Mouse (Mus musculus): ENCODE data around the gene Gm10577. TPM values are rescaled to one million over a fixed set of nuclear protein-coding genes. Genes with fewer than 3 reads are reported as not detected.

Gm10577 gene
- total RNA-seq (2021): not detected

DNA sequence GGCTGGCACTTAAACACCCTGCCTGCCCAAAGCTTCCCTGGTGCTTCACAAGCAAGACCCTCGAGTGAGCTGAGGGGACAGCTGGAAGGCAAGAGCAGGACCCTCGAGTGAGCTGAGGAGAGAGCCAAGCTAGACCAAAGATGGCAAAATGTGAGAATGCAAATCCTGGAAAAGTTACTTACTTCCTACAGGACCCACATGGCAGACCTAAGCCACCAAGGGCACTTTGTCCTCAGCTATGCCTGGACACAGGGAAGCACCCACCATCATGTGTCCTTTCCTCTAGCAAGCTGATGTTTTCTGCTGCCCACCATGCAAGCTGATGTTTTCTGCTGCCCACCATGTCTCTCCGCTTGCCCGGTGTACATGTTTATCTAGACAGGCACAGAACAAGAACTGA, at the start of gene Gm10577:
Gm10577 (minus strand) TSS at position 101 of the 400 bp plus-strand sequence.
- DNase-seq (ENCODE audit: extremely low spot score in 1 of 2, low spot score in 1 of 2): no peak

DNA sequence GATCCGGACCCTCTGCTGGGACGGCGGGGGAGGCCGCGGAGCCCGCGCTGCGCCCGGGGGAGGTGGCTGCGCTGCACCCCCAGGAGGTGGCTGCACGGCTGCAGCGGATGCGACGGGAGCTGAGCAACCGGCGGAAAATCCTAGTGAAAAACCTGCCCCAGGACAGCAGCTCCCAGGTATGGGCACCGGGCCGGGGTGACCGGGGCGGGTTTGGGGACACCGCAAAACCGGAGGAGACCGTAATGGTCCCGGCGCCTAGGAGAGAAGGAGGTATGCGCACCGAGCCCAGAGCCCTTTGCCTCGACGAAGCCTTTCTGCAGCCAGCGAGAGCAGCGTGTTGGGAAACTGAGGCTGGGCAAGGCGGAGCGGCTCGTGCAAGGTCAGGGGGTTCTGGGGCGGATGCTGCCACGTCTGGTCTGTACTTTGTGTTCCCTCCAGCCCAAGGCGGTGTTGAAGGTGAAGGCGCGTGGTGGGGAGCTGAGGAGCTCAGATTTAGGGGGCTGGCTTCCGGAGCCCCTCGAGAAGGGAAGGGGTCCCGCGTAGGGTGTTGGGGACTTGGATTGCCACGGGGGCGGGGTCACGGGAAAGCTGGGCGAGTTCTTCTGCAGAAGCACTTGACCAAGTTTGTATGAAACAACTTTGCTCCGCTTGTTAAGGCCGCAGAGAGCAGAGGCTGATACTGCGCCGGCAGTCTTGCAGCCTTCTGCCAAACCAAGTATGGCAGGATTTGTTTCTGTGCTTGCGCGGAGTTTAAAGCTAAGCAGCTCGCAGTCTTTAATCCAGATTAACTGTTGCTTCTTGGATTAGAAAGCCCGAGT, 48.9 kb upstream of the Gm10577 start:
- peak in 1 of 2 experiments; percentile 32 for DNase-seq (ENCODE audit: extremely low spot score in 1 of 2, low spot score in 1 of 2)

DNA sequence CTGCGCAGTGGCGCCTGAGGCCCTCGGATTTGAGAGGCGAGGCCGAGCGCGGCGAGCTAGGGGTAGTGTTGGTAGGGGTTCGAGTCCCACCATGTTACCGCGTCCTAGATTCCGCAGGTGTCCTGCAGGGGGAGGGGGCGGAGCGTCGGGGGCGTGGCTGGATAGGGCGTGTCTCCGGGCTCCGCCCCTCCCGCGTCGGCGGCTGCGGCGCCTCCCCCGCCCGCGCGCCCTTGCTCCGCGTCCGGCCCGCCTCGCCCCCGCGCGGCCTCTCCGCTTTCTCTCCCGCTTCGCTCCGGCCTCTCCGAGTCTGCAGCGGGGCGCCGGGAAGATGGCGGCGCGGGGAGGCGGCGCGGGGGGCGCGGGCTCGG, 48.3 kb upstream of the Gm10577 start, which contains the start of gene Raver2:
Raver2 (plus strand) TSS at position 198 of the 368 bp plus-strand sequence.
- DNase-seq (ENCODE audit: extremely low spot score in 1 of 2, low spot score in 1 of 2): peak; percentile 53

- DNase-seq (ENCODE audit: extremely low spot score in 1 of 2, low spot score in 1 of 2): no peak
Observed at GRCm38 (mm10) chr4:101066401-101066800, 45.9 kb upstream of the Gm10577 start.

DNA sequence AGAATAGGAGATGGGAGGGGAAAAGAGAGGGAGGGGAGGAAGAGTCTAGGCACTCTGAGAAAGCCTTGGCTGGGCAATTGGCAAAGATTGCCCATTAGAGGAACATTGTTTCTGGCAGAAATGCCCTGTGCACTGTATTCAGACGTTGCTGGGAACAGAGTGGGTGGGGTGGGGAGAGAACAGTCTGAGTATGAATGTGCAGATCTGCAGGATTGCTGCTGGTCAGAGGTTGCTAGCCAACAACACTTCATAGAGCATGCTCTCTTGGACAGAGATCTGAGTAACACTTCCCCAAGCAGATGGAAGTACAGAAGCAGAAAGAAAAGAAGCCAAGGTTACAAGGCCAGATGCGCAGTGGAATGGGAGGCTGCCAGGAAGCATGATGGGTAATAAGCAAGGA, 41.6 kb upstream of the Gm10577 start:
- no peak for DNase-seq (ENCODE audit: extremely low spot score in 1 of 2, low spot score in 1 of 2)

DNA sequence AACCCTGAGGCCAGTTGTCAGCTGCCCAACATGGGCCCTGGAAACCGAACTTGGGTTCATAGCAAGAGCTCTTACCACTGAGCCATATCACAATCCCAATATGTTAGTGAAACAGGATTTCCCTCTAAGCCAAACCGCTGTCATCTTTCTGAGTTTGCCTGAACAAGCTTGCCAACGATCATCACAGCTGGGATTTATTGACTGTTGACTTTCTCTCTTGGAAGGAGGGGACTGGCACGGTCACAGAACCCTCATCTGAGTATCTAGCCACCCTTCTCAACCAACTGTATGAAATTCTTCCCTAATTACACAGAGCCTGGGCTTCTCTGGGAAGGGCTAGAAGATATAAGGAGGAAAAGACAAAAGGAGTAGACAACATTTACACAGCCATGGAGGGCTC, 26.1 kb upstream of the Gm10577 start:
- no peak for DNase-seq (ENCODE audit: extremely low spot score in 1 of 2, low spot score in 1 of 2)

- DNase-seq (ENCODE audit: extremely low spot score in 1 of 2, low spot score in 1 of 2): no peak
Observed at GRCm38 (mm10) chr4:101044149-101044548, 23.7 kb upstream of the Gm10577 start.

DNA sequence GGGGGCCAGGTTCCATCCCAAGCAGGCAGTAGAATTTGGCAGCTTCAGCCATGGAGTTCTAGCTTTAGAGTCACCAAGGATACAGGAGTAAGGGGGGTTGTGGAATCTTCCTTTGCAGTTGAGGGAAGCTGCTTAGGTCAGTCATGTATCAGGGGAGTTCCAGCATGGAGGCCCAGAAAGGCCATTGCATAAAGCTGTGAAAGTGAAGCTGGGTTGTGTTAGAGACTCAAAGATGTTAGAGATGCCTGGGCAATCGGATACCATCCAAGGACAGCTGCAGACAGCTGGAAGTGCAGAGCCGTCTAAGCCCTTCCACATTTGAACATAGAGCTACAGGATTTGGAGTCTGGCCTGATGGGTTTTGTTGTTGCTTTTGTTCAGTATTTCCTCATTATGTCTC, 23.2 kb upstream of the Gm10577 start:
- no peak for DNase-seq (ENCODE audit: extremely low spot score in 1 of 2, low spot score in 1 of 2)

DNA sequence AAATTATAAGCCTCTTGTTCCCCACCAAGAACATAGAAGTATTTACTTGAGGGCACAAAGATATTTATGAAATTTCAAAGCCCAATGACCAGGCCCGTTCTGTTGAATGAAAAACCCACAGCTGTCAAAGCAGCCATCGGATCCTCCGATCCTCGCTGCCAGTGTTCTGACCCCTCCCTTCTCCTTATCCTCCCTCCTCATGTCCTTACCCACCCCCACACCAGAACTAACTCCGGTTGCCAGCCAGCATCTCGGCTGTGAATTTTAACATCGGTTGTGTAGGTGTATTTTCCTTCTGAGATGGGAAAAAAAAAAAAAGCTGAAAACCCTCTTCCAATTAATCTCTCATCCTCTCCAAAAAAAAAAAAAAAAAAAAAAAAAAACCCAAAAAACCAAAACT, 16.7 kb upstream of the Gm10577 start:
- no peak for DNase-seq (ENCODE audit: extremely low spot score in 1 of 2, low spot score in 1 of 2)

GRCm38 (mm10) chr4:101035131-101035530, 14.6 kb upstream of the Gm10577 start:
- no peak for DNase-seq (ENCODE audit: extremely low spot score in 1 of 2, low spot score in 1 of 2)

DNA sequence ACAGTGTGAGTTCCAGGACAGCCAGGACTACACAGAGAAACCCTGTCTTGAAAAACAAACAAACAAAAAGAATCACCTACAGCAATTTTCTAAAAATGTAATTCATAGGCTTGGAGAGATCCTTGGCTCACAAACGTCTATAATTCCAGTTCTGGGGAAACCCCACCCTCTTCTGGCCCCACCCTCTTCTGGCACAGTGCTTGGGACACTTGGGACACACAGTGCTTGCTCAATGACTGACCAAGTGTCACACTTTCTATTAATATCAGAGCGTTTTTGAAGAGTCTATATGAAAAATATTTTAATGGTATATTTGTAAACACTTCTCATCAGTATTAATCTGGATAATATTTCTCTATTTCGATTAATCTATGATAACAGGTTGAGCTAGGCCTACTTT, 12.6 kb upstream of the Gm10577 start:
- no peak for DNase-seq (ENCODE audit: extremely low spot score in 1 of 2, low spot score in 1 of 2)

GRCm38 (mm10) chr4:101027852-101028411, 7.4 kb upstream of the Gm10577 start:
- no peak for DNase-seq (ENCODE audit: extremely low spot score in 1 of 2, low spot score in 1 of 2)

GRCm38 (mm10) chr4:101026995-101027394, 6.5 kb upstream of the Gm10577 start:
- no peak for DNase-seq (ENCODE audit: extremely low spot score in 1 of 2, low spot score in 1 of 2)

- DNase-seq (ENCODE audit: extremely low spot score in 1 of 2, low spot score in 1 of 2): no peak
Observed at GRCm38 (mm10) chr4:101026566-101026965, 6.1 kb upstream of the Gm10577 start.

GRCm38 (mm10) chr4:101017806-101018205, 2.7 kb downstream of the Gm10577 start:
- DNase-seq (ENCODE audit: extremely low spot score in 1 of 2, low spot score in 1 of 2): no peak

GRCm38 (mm10) chr4:101009092-101009491, 11.4 kb downstream of the Gm10577 start:
- no peak for DNase-seq (ENCODE audit: extremely low spot score in 1 of 2, low spot score in 1 of 2)

DNA sequence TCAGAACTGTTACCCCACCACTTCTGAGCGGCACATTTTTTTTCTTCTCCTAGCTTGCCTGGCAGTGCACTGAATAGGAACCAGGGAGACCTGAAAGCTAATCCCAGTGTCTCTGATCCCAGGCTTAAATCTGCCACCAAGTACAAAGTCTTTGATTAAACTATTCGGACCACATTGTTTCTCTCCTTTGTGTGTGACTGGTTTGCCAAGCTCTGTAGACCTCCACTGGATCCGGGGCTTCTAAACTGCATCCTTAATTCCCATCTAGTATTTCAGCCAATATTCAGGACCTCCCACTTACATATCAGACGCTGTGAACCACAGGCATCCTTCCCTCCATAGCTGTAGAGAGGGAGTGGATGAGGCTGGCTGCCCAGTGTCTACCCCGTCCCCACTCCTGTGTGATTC, 12.1 kb downstream of the Gm10577 start:
- no peak for DNase-seq (ENCODE audit: extremely low spot score in 1 of 2, low spot score in 1 of 2)

DNA sequence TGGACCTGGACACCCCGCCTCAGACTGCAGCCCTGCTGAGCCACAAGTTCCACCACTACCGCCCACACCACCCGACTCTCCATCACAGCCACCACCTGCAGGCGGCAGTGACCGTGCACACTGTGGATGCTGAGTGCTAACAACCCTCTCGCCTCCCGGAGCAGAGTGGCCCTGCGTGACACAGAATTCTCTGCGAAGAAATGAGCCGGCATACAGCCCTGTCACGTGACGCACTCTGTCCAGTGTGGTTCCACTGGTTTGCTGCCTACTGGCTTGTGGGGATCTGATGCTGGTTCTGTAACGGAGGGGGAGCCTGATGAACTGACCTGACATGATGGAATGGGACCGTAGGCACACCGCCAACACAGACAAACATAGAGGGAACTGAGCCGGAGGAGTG, 17.5 kb downstream of the Gm10577 start:
- DNase-seq (ENCODE audit: extremely low spot score in 1 of 2, low spot score in 1 of 2): no peak

- DNase-seq (ENCODE audit: extremely low spot score in 1 of 2, low spot score in 1 of 2): no peak
Observed at GRCm38 (mm10) chr4:101001073-101001472, 19.4 kb downstream of the Gm10577 start.

DNA sequence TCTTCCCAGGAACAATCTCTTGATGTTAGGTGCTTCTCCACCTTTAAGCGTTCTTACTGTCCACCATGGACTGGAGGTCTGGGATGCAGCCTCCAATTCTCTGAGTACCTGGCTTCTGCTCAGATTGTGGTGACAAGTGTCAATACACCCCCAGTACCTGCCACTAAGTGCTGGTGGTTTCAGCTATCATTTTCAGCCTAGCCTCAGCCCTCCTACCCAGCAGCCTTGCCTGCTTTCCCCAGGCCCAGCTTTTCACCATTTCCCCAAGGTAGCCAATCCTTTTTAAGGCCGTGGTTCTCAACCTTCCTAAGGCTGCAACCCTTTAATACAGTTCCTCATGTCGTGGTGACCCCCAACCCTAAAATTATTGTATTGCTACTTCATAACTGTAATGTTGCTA, 19.9 kb downstream of the Gm10577 start:
- no peak for DNase-seq (ENCODE audit: extremely low spot score in 1 of 2, low spot score in 1 of 2)

DNA sequence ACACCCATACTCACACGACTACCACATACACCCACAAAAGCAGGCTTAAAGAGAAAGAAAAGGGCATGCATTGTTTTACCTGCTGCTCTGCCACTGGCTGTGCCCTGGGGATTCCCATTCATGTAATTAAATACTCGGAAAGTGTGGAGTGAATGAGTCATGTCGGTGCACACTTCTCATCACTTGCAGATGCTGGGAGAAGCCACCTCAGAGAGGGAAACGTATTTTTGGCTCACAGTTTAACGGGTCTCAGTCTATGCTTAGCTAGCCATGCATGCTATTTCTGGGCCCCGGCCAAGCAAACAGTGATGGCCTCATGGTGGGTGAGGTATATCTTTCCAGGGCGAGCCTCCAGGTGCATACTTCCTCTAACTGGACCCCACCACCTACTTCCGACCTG, 21.6 kb downstream of the Gm10577 start:
- no peak for DNase-seq (ENCODE audit: extremely low spot score in 1 of 2, low spot score in 1 of 2)

GRCm38 (mm10) chr4:100998145-100998544, 22.4 kb downstream of the Gm10577 start:
- peak in 1 of 2 experiments; percentile 66 for DNase-seq (ENCODE audit: extremely low spot score in 1 of 2, low spot score in 1 of 2)

Measured in layer of hippocampus, postnatal 25 days (tissue).